Mouse (Mus musculus): ENCODE data around the gene Mob3b.

GRCm38 (mm10) chr4:35099865-35100780 lies 57.2 kb downstream of the Mob3b start:
- TF ChIP-seq EP300 (IDR thresholded peaks at IDR 0.05; ENCODE audit: insufficient read depth, low read depth, low read length) (no peak), CTCF (IDR thresholded peaks at IDR 0.05; ENCODE audit: low read depth, low read length) (no peak), POLR2A (IDR thresholded peaks at IDR 0.05; ENCODE audit: insufficient read depth, low read length) (no peak)

Data from ES-Bruce4 (cell line).